Mouse (Mus musculus): ENCODE measurements around the gene Gm9918. TPM values are rescaled to one million over a fixed set of nuclear protein-coding genes. Genes with fewer than 3 reads are reported as not detected.

Gm9918 gene
- not detected for polyA plus RNA-seq (2015; fragmentation: Illumina TruSeq; extraction: RNeasy Lipid Tissue Mini Kit (QIAGEN cat#74804); ENCODE audit: insufficient read depth, low read depth, low replicate concordance)

DNA sequence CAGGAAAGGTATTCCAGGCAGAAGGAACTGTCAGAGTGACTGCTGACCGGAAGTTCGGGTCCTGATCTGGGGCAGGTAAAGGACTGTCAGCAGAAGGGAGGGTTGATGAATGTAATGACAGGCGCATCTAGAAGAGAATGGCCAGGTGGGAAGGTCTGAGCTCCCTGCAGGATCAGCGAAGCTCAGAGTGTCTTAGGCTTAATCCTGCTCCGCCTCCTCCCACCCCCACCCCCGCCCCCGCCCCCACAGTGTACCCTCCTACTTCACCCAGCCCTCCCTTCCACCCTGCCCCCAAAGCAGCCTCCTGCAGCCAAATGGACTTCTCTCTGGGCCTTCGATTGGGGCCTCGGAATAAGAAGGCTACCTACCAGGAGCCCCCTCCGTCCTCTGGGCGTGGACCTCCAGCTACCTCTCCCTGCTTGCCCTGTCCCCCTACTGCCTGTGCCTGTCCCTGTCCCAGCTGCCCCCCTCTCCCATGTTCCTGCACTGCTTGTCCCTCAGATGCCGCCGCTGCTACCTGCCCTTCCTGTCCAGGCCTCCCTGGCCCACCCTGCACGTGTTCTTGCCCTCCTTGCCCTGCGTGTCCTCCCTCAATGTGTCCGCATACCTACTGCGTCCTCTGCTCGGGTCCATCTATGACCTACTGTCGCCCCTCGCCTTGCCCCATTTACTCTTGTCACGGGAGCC, at the start of gene Gm9918:
Gene Gm9918 (plus strand): TSS at position 290 of the 687 bp plus-strand sequence.

DNA sequence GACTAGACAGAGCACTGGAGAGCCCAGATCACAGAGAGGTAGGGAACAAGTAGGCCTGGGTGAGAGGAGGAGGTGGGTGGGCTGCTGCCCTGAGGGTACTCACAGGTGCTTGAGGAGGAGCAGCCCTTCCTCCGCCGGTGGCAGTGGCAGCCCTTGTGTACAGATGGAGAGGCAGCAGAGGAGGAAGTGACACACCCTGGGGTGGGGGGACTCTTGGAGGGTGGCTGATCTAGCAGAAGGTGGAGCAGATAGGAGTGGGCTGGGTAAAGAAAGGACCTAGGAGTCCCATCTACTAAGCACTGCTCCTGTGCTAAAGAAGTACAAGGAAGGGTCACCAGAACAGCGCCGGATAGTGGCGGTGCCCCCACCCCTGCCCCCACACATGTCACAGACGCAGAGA, 38.6 kb upstream of the Gm9918 start, which contains the start of gene Itgb7:
Gene Itgb7 (minus strand): TSS at position 197 of the 400 bp plus-strand sequence.

GRCm38 (mm10) chr15:102257202-102258075, 12.9 kb upstream of the Gm9918 start, which contains the start of gene Rarg:
Rarg (minus strand) TSS chr15:102257517.

GRCm38 (mm10) chr15:102279092-102279782, 8.9 kb downstream of the Gm9918 start, which contains the start of gene Mfsd5:
Mfsd5 (plus strand) TSS chr15:102279454.

GRCm38 (mm10) chr15:102295633-102296367, 25.4 kb downstream of the Gm9918 start, which contains the start of gene Espl1:
Espl1 (plus strand) TSS chr15:102296266.

Other genes with a start within 250 kb of the Gm9918 start
- gene Krt18, start 242.4 kb upstream of the Gm9918 start, polyA plus RNA-seq (2015; fragmentation: Illumina TruSeq; extraction: RNeasy Lipid Tissue Mini Kit (QIAGEN cat#74804); ENCODE audit: insufficient read depth, low read depth, low replicate concordance), result 66.9 TPM
- 35.5 TPM for gene Eif4b, start 196.8 kb upstream of the Gm9918 start, polyA plus RNA-seq (2015; fragmentation: Illumina TruSeq; extraction: RNeasy Lipid Tissue Mini Kit (QIAGEN cat#74804); ENCODE audit: insufficient read depth, low read depth, low replicate concordance)
- gene Tns2, start 170.2 kb upstream of the Gm9918 start, polyA plus RNA-seq (2015; fragmentation: Illumina TruSeq; extraction: RNeasy Lipid Tissue Mini Kit (QIAGEN cat#74804); ENCODE audit: insufficient read depth, low read depth, low replicate concordance), result 62.5 TPM
- gene Spryd3, start 134.3 kb upstream of the Gm9918 start, polyA plus RNA-seq (2015; fragmentation: Illumina TruSeq; extraction: RNeasy Lipid Tissue Mini Kit (QIAGEN cat#74804); ENCODE audit: insufficient read depth, low read depth, low replicate concordance), result 11.0 TPM
- gene Igfbp6, start 126.2 kb upstream of the Gm9918 start, polyA plus RNA-seq (2015; fragmentation: Illumina TruSeq; extraction: RNeasy Lipid Tissue Mini Kit (QIAGEN cat#74804); ENCODE audit: insufficient read depth, low read depth, low replicate concordance), result 136 TPM
- gene Soat2, start 120.0 kb upstream of the Gm9918 start, polyA plus RNA-seq (2015; fragmentation: Illumina TruSeq; extraction: RNeasy Lipid Tissue Mini Kit (QIAGEN cat#74804); ENCODE audit: insufficient read depth, low read depth, low replicate concordance), result 0.98 TPM
- gene Zfp740, start 67.3 kb upstream of the Gm9918 start, polyA plus RNA-seq (2015; fragmentation: Illumina TruSeq; extraction: RNeasy Lipid Tissue Mini Kit (QIAGEN cat#74804); ENCODE audit: insufficient read depth, low read depth, low replicate concordance), result 19.2 TPM
- 14.2 TPM for gene Csad, start 65.8 kb upstream of the Gm9918 start, polyA plus RNA-seq (2015; fragmentation: Illumina TruSeq; extraction: RNeasy Lipid Tissue Mini Kit (QIAGEN cat#74804); ENCODE audit: insufficient read depth, low read depth, low replicate concordance)
- 2.8 TPM for gene Itgb7, start 38.6 kb upstream of the Gm9918 start, polyA plus RNA-seq (2015; fragmentation: Illumina TruSeq; extraction: RNeasy Lipid Tissue Mini Kit (QIAGEN cat#74804); ENCODE audit: insufficient read depth, low read depth, low replicate concordance)
- 13.8 TPM for gene Rarg, start 13.0 kb upstream of the Gm9918 start, polyA plus RNA-seq (2015; fragmentation: Illumina TruSeq; extraction: RNeasy Lipid Tissue Mini Kit (QIAGEN cat#74804); ENCODE audit: insufficient read depth, low read depth, low replicate concordance)
- gene Mfsd5, start 8.9 kb downstream of the Gm9918 start, polyA plus RNA-seq (2015; fragmentation: Illumina TruSeq; extraction: RNeasy Lipid Tissue Mini Kit (QIAGEN cat#74804); ENCODE audit: insufficient read depth, low read depth, low replicate concordance), result 8.9 TPM
- 1.5 TPM for gene Espl1, start 25.7 kb downstream of the Gm9918 start, polyA plus RNA-seq (2015; fragmentation: Illumina TruSeq; extraction: RNeasy Lipid Tissue Mini Kit (QIAGEN cat#74804); ENCODE audit: insufficient read depth, low read depth, low replicate concordance)
- 82.8 TPM for gene Pfdn5, start 55.6 kb downstream of the Gm9918 start, polyA plus RNA-seq (2015; fragmentation: Illumina TruSeq; extraction: RNeasy Lipid Tissue Mini Kit (QIAGEN cat#74804); ENCODE audit: insufficient read depth, low read depth, low replicate concordance)
- gene Myg1, start 61.1 kb downstream of the Gm9918 start, polyA plus RNA-seq (2015; fragmentation: Illumina TruSeq; extraction: RNeasy Lipid Tissue Mini Kit (QIAGEN cat#74804); ENCODE audit: insufficient read depth, low read depth, low replicate concordance), result 24.2 TPM
- gene Aaas, start 80.2 kb downstream of the Gm9918 start, polyA plus RNA-seq (2015; fragmentation: Illumina TruSeq; extraction: RNeasy Lipid Tissue Mini Kit (QIAGEN cat#74804); ENCODE audit: insufficient read depth, low read depth, low replicate concordance), result 18.0 TPM
- gene Sp7, start 96.6 kb downstream of the Gm9918 start, polyA plus RNA-seq (2015; fragmentation: Illumina TruSeq; extraction: RNeasy Lipid Tissue Mini Kit (QIAGEN cat#74804); ENCODE audit: insufficient read depth, low read depth, low replicate concordance), result 0.26 TPM
- 6.9 TPM for gene Sp1, start 135.6 kb downstream of the Gm9918 start, polyA plus RNA-seq (2015; fragmentation: Illumina TruSeq; extraction: RNeasy Lipid Tissue Mini Kit (QIAGEN cat#74804); ENCODE audit: insufficient read depth, low read depth, low replicate concordance)
- gene Amhr2, start 174.8 kb downstream of the Gm9918 start, polyA plus RNA-seq (2015; fragmentation: Illumina TruSeq; extraction: RNeasy Lipid Tissue Mini Kit (QIAGEN cat#74804); ENCODE audit: insufficient read depth, low read depth, low replicate concordance), result 1.3 TPM
- gene Prr13, start 188.5 kb downstream of the Gm9918 start, polyA plus RNA-seq (2015; fragmentation: Illumina TruSeq; extraction: RNeasy Lipid Tissue Mini Kit (QIAGEN cat#74804); ENCODE audit: insufficient read depth, low read depth, low replicate concordance), result 31.0 TPM
- gene Pcbp2, start 200.0 kb downstream of the Gm9918 start, polyA plus RNA-seq (2015; fragmentation: Illumina TruSeq; extraction: RNeasy Lipid Tissue Mini Kit (QIAGEN cat#74804); ENCODE audit: insufficient read depth, low read depth, low replicate concordance), result 149 TPM
- not detected for gene Gm10337, start 233.2 kb downstream of the Gm9918 start, polyA plus RNA-seq (2015; fragmentation: Illumina TruSeq; extraction: RNeasy Lipid Tissue Mini Kit (QIAGEN cat#74804); ENCODE audit: insufficient read depth, low read depth, low replicate concordance)
- gene Map3k12, start 246.5 kb downstream of the Gm9918 start, polyA plus RNA-seq (2015; fragmentation: Illumina TruSeq; extraction: RNeasy Lipid Tissue Mini Kit (QIAGEN cat#74804); ENCODE audit: insufficient read depth, low read depth, low replicate concordance), result 5.1 TPM
- 11.7 TPM for gene Tarbp2, start 247.6 kb downstream of the Gm9918 start, polyA plus RNA-seq (2015; fragmentation: Illumina TruSeq; extraction: RNeasy Lipid Tissue Mini Kit (QIAGEN cat#74804); ENCODE audit: insufficient read depth, low read depth, low replicate concordance)

Data from pancreas, adult 10 weeks (tissue).